Mouse (Mus musculus) heart, adult 2 months (tissue): Measurements from ENCODE around the gene Ubqln1.

Experiments used
- CTCF ChIP-seq: fragments of 200-600 bp; IDR thresholded peaks from 2 replicates; pipeline ENCODE4 v1.8.1; 2022; ENCODE audit warnings: antibody characterized with exemption, mild to moderate bottlenecking, moderate library complexity
- POLR2A ChIP-seq: fragments of 200-500 bp; IDR thresholded peaks from 2 replicates; pipeline ENCODE4 v1.6.1; 2011; ENCODE audit warnings: mild to moderate bottlenecking, low read depth, low read length, control low read depth; ENCODE audit not compliant: insufficient read depth

DNA sequence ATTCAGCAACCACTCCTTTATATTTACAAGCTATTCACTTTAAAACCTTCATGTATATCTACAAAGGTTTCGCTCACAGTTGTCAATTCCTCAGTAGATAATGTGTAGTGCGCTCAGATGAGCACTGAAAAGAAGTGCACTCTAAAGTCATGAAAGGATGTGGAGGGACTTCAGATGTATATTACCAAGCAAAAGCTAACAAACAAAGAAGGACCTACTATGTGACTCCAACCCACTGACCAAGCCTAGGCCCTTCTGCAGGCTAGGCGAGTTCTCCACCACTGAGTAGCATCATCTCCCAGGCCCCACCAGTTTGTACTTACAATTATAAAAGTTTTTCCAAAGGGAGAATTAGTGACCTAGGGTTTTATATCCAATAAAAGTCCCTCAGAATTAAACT is 11.3 kb downstream of the Ubqln1 start:
- TF ChIP-seq CTCF = no peak
- no peak for TF ChIP-seq POLR2A
